Mouse (Mus musculus): ENCODE measurements around the gene Aven.

- TF ChIP-seq TAL1 (IDR thresholded peaks at IDR 0.05; ENCODE audit: low read length) (no peak), GATA1 (IDR thresholded peaks at IDR 0.05; ENCODE audit: low read length) (no peak)
Measured at GRCm38 (mm10) chr2:112600222-112600621, 107.5 kb downstream of the Aven start.
